Mouse (Mus musculus) kidney, adult 8-10 months (tissue): Measurements from ENCODE around the gene Zpr1.

Experiments
- DNase-seq, 2 experiments: peaks; one replicate each; pipeline ENCODE4 v3.0.0; 2022

The Zpr1 gene

GRCm38 (mm10) chr9:46272677-46273454 lies at the start of gene Zpr1:
TSS of gene Zpr1 (plus strand) at chr9:46273064.
- peak; percentile 90 to 91 for DNase-seq

- DNase-seq = peak in 1 of 2 experiments; percentile 25
Observed at GRCm38 (mm10) chr9:46223090-46223489, 49.8 kb upstream of the Zpr1 start.

GRCm38 (mm10) chr9:46224101-46224500 lies 48.8 kb upstream of the Zpr1 start:
- DNase-seq = no peak

GRCm38 (mm10) chr9:46224945-46225660 lies 47.8 kb upstream of the Zpr1 start:
- DNase-seq = peak in 1 of 2 experiments; percentile 41

- no peak for DNase-seq
Observed at GRCm38 (mm10) chr9:46227064-46227614, 45.7 kb upstream of the Zpr1 start.

GRCm38 (mm10) chr9:46228491-46228890 lies 44.4 kb upstream of the Zpr1 start, which contains the start of gene Apoa1:
TSS of gene Apoa1 (plus strand) at chr9:46228580.
- no peak for DNase-seq

GRCm38 (mm10) chr9:46229573-46230449 lies 43.1 kb upstream of the Zpr1 start:
- DNase-seq = peak; percentile 90 to 91

- no peak for DNase-seq
Observed at GRCm38 (mm10) chr9:46230450-46230975, 42.4 kb upstream of the Zpr1 start.

GRCm38 (mm10) chr9:46235196-46235595 lies 37.7 kb upstream of the Zpr1 start:
- peak; percentile 69 to 70 for DNase-seq

- DNase-seq = no peak
Observed at GRCm38 (mm10) chr9:46235596-46235648, 37.4 kb upstream of the Zpr1 start, which contains the start of gene Apoc3. TSS of gene Apoc3 (minus strand) at chr9:46235636.

GRCm38 (mm10) chr9:46235649-46236048 lies 37.2 kb upstream of the Zpr1 start:
- peak in 1 of 2 experiments; percentile 51 for DNase-seq

- DNase-seq = no peak
Observed at GRCm38 (mm10) chr9:46238850-46239249, 34.0 kb upstream of the Zpr1 start.

GRCm38 (mm10) chr9:46240526-46241153 lies 32.2 kb upstream of the Zpr1 start, which contains the start of gene Apoa4:
TSS of gene Apoa4 (plus strand) at chr9:46240696.
- DNase-seq = peak in 1 of 2 experiments; percentile 41

- no peak for DNase-seq
Observed at GRCm38 (mm10) chr9:46241818-46242217, 31.0 kb upstream of the Zpr1 start.

- DNase-seq = no peak
Observed at GRCm38 (mm10) chr9:46243122-46243521, 29.7 kb upstream of the Zpr1 start.

GRCm38 (mm10) chr9:46243584-46243983 lies 29.3 kb upstream of the Zpr1 start:
- DNase-seq = no peak

- DNase-seq = peak; percentile 29 to 69
Observed at GRCm38 (mm10) chr9:46246752-46247324, 26.0 kb upstream of the Zpr1 start.

GRCm38 (mm10) chr9:46256177-46256576 lies 16.7 kb upstream of the Zpr1 start:
- no peak for DNase-seq

GRCm38 (mm10) chr9:46256658-46257385 lies 16.0 kb upstream of the Zpr1 start:
- DNase-seq = no peak

- no peak for DNase-seq
Observed at GRCm38 (mm10) chr9:46257546-46257945, 15.3 kb upstream of the Zpr1 start.

- no peak for DNase-seq
Observed at GRCm38 (mm10) chr9:46259111-46259510, 13.8 kb upstream of the Zpr1 start.
